Mouse (Mus musculus): ENCODE results near the gene Mks1.
"Not testable (repeated sequence)": the region's sequence is repeated elsewhere in the genome, so short reads cannot be mapped to it uniquely, and the experiment has no call there.

The Mks1 gene

GRCm38 (mm10) chr11:87852690-87853596 is at the start of gene Mks1:
Mks1 (plus strand) TSS chr11:87853215.
- peak; percentile 83 for DNase-seq

DNA sequence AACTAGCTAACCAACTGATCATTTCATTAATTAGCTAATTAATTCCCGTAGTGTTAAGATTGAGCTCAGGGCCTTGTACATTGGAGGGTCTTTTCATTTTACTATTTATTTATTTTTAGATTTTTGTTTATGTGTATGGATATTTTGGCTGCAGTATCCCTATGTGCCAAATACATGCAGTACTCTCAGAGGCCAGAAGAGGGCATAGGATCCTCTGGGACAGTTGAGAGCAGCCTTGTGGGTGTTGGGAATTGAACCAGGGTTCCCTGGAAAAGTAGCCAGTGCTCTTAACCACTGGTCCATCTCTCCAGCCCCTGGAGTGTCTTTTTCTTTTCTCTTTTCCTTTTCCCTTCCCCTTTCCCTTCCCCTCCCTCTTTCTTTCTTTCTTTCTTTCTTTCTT is 47.6 kb upstream of the Mks1 start:
- DNase-seq: no peak

GRCm38 (mm10) chr11:87807433-87807832 is 45.6 kb upstream of the Mks1 start:
- DNase-seq: no peak

DNA sequence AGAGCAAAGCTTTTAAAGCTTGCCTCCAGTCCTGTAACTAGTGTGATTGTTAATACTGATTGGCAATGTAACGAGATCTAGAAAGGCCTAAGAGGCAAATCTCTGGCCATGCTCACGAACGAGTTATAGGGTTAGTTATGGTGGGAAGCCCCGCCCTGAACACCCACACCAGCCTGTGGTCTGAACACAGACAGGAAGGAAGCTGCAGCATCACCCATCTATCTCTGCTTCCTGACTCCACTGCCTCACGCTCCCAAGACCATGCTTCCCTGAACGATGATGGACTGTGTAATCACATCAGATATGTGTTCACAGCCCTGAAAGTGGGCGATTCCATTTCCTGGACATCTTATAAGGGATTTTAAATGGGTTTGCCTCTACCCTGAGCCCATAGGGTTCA is 44.8 kb upstream of the Mks1 start:
- DNase-seq: no peak

DNA sequence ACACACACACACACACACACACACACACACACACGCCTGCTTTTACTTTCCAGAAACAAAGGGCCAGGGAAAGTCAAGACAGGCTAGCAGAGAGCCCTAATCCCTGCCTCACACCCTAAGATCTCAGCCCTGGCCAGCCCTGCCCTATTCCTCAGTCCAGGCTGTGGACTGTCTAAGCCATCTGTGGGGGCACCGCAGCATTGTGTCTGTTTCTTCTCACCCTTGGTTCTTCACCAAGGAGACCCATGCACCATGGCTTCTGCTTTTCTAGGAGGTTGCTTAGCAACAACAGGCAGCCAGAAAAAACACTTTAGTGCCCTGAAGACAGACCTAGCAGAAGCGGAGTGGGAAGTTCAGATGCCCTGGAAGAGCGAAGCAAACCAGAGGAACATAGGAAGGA is 41.6 kb upstream of the Mks1 start:
- no peak for DNase-seq

GRCm38 (mm10) chr11:87814831-87815230 is 38.2 kb upstream of the Mks1 start:
- DNase-seq: no peak

DNA sequence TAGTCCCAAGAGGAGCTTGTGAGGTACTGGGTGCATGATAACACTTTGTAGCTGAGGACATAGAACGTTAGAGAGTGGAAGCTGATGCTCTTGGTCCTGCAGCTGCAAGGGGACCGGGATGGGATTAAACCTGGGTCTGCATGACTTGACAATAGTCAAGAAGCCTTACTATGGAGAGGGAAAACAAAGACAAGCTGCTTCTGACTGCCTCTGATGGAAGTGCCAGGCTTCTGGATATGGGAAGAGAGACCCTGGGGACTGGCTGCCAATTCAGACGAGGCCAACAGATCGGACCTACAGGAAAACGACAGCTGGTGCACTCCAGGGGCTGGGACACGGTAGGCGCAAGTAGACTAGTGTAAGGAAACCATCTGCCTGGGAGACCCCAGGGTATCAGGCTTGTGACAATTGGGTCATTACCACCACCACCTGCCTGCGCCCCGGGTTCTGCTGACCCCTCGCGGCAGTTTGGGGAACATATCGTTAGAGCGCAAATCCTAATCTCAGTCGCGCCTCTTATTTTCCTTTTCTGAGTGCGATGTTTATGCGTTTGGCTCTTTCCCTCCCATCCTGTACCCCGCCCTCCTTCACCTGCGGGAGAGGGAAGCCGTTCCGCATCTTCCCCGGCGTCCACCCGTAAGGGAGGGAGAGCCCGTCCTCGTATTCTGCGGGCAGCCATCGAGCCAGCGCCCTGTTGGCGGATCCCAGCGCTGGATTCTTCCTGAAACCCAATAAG is 36.1 kb upstream of the Mks1 start:
- DNase-seq: peak; percentile 83

DNA sequence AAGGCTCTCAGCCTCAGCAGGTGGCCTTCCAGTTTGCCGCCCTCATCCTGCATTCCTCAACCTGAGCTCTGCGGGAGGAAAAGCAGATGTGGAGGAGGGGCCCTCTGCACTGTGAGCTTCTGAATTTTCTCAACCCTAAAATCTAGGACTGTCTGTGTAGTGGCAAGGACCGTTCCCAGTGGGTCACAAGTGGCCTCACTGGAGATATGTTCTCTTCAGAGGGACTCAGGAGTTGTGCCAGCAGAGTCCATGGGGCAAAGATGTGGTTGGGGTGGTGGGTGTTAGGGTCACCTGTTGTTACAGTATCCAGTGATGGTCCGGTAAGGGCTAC is 35.6 kb upstream of the Mks1 start:
- no peak for DNase-seq

DNA sequence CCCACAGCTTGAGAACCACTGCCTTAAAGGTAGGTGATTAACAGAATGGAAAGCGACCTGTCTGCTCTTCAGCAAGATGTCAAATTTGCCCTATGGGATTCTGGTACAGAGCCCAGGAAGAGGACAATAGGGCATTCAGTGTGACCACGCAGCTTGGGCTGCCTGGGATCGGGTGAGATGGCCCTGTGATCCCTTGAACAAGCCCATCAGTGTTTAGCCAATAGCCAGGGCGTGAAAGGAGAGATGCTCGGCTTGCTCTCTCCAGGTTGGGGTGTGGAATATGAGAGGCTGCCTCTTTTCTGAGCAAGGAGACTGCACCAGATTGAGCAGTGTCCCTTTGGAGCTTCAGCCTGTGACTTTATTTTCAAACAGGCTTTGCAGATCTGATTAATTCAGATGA is 31.5 kb upstream of the Mks1 start:
- no peak for DNase-seq

GRCm38 (mm10) chr11:87828239-87828900 is 24.6 kb upstream of the Mks1 start, which contains the start of gene Lpo:
Lpo (minus strand) TSS chr11:87828289.
- no peak for DNase-seq

DNA sequence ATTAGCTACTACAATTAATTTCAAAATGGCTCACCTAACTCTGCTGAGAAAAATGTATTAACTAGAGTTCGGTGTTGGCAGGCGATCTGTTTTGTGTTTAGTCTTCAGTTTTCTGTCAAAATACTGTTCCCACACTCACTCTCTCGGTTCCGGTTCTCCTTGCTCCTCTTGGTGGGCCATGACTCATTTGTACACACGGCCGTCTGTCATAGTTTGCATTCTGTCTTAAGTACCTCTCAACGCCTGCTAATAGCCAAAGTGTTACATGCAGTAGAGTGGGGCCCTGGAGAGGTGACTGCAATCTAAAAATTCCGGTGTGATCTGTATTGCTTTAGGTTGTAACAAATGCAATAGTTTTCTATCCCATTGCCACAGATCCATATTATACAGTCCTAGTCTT is 12.3 kb upstream of the Mks1 start:
- DNase-seq: no peak

DNA sequence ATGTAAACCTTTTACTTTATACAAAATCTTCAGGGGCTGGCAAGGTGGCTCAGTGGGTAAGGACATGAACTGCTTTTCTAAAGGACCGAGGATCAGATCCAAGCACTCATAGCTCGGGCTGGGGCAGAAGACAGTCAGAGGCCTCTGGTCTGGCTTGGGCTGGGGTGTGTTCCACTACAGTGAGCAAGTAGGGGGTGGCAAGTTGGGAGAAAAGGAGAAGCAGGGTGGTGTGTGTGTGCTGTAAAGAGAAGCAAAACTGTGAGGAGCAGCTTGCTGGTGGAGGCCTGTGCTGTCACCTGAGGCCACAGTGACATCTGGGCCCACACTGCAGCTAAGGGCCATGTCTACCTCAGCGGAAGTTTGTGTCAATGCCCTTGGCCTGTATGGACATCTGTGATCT is 11.6 kb upstream of the Mks1 start:
- no peak for DNase-seq

GRCm38 (mm10) chr11:87846968-87847600 is 5.9 kb upstream of the Mks1 start:
- DNase-seq: no peak

- no peak for DNase-seq
Observed at GRCm38 (mm10) chr11:87847884-87848283, 5.1 kb upstream of the Mks1 start.

GRCm38 (mm10) chr11:87853597-87853954 is 561 bp downstream of the Mks1 start:
- DNase-seq: peak; percentile 12

DNA sequence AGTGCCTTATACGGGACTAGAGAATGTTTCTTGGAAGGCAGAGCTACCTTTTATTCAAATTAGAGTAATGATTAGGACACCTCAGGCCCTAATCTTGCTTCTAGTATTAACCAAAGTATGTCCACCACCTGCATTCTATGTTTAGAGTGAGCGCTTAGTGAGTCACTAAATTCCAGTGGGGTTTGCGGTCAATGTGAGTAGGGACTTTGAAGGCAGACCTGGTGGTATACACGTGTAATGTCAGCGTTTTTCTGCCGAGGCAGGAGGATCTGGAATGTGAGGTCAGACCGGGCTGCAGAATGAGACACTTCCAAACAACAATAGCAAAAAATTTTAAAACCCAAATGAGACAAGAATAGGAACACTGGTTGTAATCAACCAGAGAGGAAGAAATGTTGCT is 1.5 kb downstream of the Mks1 start:
- no peak for DNase-seq

GRCm38 (mm10) chr11:87859273-87859672 is 6.3 kb downstream of the Mks1 start:
- DNase-seq: no peak

DNA sequence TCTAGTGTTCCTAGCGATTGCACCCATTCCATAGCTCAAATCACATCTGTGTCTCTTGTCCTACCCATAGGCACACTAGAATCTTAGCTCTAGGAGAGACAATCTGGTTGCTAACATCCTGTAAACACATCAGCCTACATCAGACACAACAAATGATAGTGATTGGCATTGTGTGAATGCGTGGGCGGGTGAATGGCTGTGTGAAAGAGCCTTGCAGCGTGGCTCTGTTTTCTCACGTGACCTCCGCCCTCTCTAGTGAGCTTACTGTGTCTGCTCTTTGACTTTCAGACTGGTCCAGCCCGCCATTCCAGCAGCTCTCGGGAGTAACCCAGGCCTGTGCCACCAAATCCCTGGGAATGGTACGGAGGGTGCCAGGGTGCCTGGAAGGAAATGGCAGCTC is 7.4 kb downstream of the Mks1 start:
- no peak for DNase-seq

GRCm38 (mm10) chr11:87862805-87863204 is 9.8 kb downstream of the Mks1 start:
- no peak for DNase-seq

DNA sequence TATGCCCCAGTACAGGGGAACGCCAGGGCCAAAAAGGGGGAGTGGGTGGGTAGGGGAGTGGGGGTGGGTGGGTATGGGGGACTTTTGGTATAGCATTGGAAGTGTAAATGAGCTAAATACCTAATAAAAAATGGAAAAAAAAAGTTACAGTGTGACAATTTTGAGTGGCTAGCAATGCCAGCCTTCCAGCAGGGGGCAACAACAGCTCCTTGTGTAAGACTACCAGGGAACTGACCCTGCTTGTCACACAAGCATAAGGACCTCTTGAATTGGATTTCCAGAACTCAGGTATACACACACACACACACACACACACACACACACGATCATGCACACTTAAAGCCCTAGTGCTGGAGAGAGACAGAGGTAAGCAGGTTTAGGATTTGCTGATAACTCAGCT is 13.9 kb downstream of the Mks1 start:
- DNase-seq: not testable (repeated sequence)

GRCm38 (mm10) chr11:87870096-87870495 is 17.1 kb downstream of the Mks1 start:
- no peak for DNase-seq

- DNase-seq: no peak
Observed at GRCm38 (mm10) chr11:87871766-87872165, 18.8 kb downstream of the Mks1 start.

- DNase-seq: no peak
Observed at GRCm38 (mm10) chr11:87875436-87875835, 22.4 kb downstream of the Mks1 start, which contains the start of gene Epx. Epx (minus strand) TSS chr11:87875536.

All from cerebellum, adult 11-12 months (tissue).